ENCODE assay signal across 22 mouse cellular contexts in genomic region chr8:120554466-120555039, GRCm38 (mm10). TPM values are rescaled to one million over a fixed set of nuclear protein-coding genes. Genes with fewer than 3 reads are reported as not detected.
A peak's percentile ranks its signal among the peaks of the same experiment; 100 is the strongest.
DNase-seq lines count a peak whose midpoint lies in the region; ATAC-seq and TF ChIP-seq lines count a peak whose summit lies in the region.
"Had no signal": no experiment of that assay in that cellular context is flagged by ENCODE, and none has a peak within 500 bp of the region (broad histone marks: within the 10 kb centered on the region; RNA-seq: fewer than 3 reads in every experiment).

No protein-coding gene starts in this region.

- no peaks in the 10 kb centered on the region for H3K27me3 ChIP-seq in heart, embryonic 14.5 days (ENCODE audit: control insufficient read depth, insufficient read depth, low read length)
- no peaks in the 10 kb centered on the region for H3K27me3 ChIP-seq in heart, adult 2 months (ENCODE audit: control insufficient read depth, insufficient read depth, low read length)
- no peaks in the 10 kb centered on the region for H3K27me3 ChIP-seq in limb, embryonic 13.5 days
- no peaks in the 10 kb centered on the region for H3K27me3 ChIP-seq in limb, embryonic 10.5 days (ENCODE audit: low read depth, poor library complexity, severe bottlenecking)
- H3K27me3 ChIP-seq: hindbrain, embryonic 15.5 days; midbrain, embryonic 15.5 days; neural tube, embryonic 13.5 days; stomach, embryonic 15.5 days had no signal

- H3K4me2 ChIP-seq in heart, embryonic 14.5 days (ENCODE audit: low read length) = peak overlapping the region; percentile 61; the same call in 1 of the 2 replicates
- no peak overlapping the region for H3K4me2 ChIP-seq in limb, embryonic 13.5 days (replicated peaks)
- H3K4me2 ChIP-seq: hindbrain, embryonic 15.5 days; midbrain, embryonic 15.5 days; neural tube, embryonic 13.5 days; stomach, embryonic 15.5 days had no signal

- TF ChIP-seq EP300 in heart, adult 2 months (IDR thresholded peaks at IDR 0.05; ENCODE audit: insufficient read depth, low read depth, low read length) = no peak

- no peak for ATAC-seq in heart, embryonic 14.5 days (ENCODE audit: insufficient number of reproducible peaks, insufficient read depth, low FRiP score, low read depth)
- ATAC-seq in limb, embryonic 13.5 days (ENCODE audit: low FRiP score, low read depth) = no peak
- ATAC-seq: forebrain, postnatal 0 days; midbrain, embryonic 15.5 days had no signal

- TF ChIP-seq CTCF in gastrocnemius, adult 2 months (IDR thresholded peaks at IDR 0.05) = no peak
- TF ChIP-seq CTCF in heart, adult 2 months (IDR thresholded peaks at IDR 0.05) = no peak

- peaks cover 34% of the 10 kb centered on the region for H3K36me3 ChIP-seq in heart, embryonic 14.5 days (ENCODE audit: control insufficient read depth, insufficient read depth, low read length)
- H3K36me3 ChIP-seq in heart, adult 2 months (ENCODE audit: control insufficient read depth, insufficient read depth, low read length) = no peaks in the 10 kb centered on the region
- peaks cover 10% of the 10 kb centered on the region; the same call in 1 of the 2 replicates for H3K36me3 ChIP-seq in limb, embryonic 13.5 days
- H3K36me3 ChIP-seq in limb, embryonic 10.5 days = peaks cover 39% of the 10 kb centered on the region
- H3K36me3 ChIP-seq: hindbrain, embryonic 15.5 days; midbrain, embryonic 15.5 days had no signal

- H3K4me3 ChIP-seq in gastrocnemius, adult 2 months = peak overlapping the region; percentile 19; the same call in 1 of the 2 replicates
- H3K4me3 ChIP-seq in heart, embryonic 14.5 days (ENCODE audit: control insufficient read depth in 1 of 2, insufficient read depth in 1 of 2, low read depth in 1 of 2, low read length in 2 of 2) = no peak overlapping the region
- no peak overlapping the region for H3K4me3 ChIP-seq in heart, adult 2 months
- no peak overlapping the region for H3K4me3 ChIP-seq in limb, embryonic 13.5 days
- H3K4me3 ChIP-seq in limb, embryonic 10.5 days = no peak overlapping the region
- H3K4me3 ChIP-seq: hindbrain, embryonic 15.5 days; midbrain, embryonic 15.5 days; myocyte; neural tube, embryonic 13.5 days; stomach, embryonic 15.5 days had no signal

- peak; percentile 74 for DNase-seq in gastrocnemius, adult 2 months
- DNase-seq in gastrocnemius, postnatal 10 days = no peak
- DNase-seq in heart, adult 2 months = no peak
- DNase-seq in limb, embryonic 10.5 days (ENCODE audit: low spot score) = no peak
- no peak for DNase-seq in spleen, adult 18-20 months
- DNase-seq: adrenal gland, adult 2 months; cerebellum, adult 11 months; cerebellum, postnatal 14 days; forebrain, postnatal 0 days; kidney, adult 2 months; left cerebral cortex, postnatal 4 days; lung, postnatal 4 days; retina, postnatal 1 day; right cerebral cortex, postnatal 25 days had no signal

- no peaks in the 10 kb centered on the region for H3K9me3 ChIP-seq in heart, embryonic 14.5 days (ENCODE audit: control insufficient read depth, low read length)
- H3K9me3 ChIP-seq in limb, embryonic 13.5 days = no peaks in the 10 kb centered on the region
- no peaks in the 10 kb centered on the region for H3K9me3 ChIP-seq in limb, embryonic 10.5 days (replicated peaks)
- H3K9me3 ChIP-seq: hindbrain, embryonic 15.5 days; midbrain, embryonic 15.5 days; neural tube, embryonic 13.5 days; stomach, embryonic 15.5 days had no signal

- no peak for TF ChIP-seq POLR2A in heart, adult 2 months (IDR thresholded peaks at IDR 0.05; ENCODE audit: insufficient read depth, low read depth, low read length)

- peak overlapping the region; percentile 81 for H3K27ac ChIP-seq in gastrocnemius, adult 2 months
- H3K27ac ChIP-seq in heart, embryonic 14.5 days (replicated peaks in 1 of 2; ENCODE audit: control insufficient read depth in 1 of 2, insufficient read depth in 1 of 2, low read depth in 2 of 2, low read length in 2 of 2) = peak overlapping the region in 1 of 2 experiments; percentile 98; a peak in 2 of 4 replicates
- no peak overlapping the region for H3K27ac ChIP-seq in heart, adult 2 months
- no peak overlapping the region for H3K27ac ChIP-seq in limb, embryonic 13.5 days
- no peak overlapping the region for H3K27ac ChIP-seq in limb, embryonic 10.5 days
- H3K27ac ChIP-seq: hindbrain, embryonic 15.5 days; kidney, postnatal 0 days; midbrain, embryonic 15.5 days; stomach, embryonic 15.5 days had no signal

- H3K4me1 ChIP-seq in heart, embryonic 14.5 days (ENCODE audit: control insufficient read depth in 2 of 2, insufficient read depth in 2 of 2, low read length in 2 of 2) = peaks cover 81 to 99% of the 10 kb centered on the region in 2 experiments
- H3K4me1 ChIP-seq in heart, adult 2 months (ENCODE audit: control insufficient read depth, insufficient read depth, low read length) = peaks cover 5% of the 10 kb centered on the region; the same call in 1 of the 2 replicates
- peaks cover 88% of the 10 kb centered on the region for H3K4me1 ChIP-seq in limb, embryonic 13.5 days
- H3K4me1 ChIP-seq in limb, embryonic 10.5 days = peaks cover 100% of the 10 kb centered on the region

- H3K79me2 ChIP-seq in heart, adult 2 months (replicated peaks; ENCODE audit: control insufficient read depth, insufficient read depth, low read length) = peaks cover 6% of the 10 kb centered on the region

- H3K9ac ChIP-seq in heart, embryonic 14.5 days (ENCODE audit: low read length) = peak overlapping the region; percentile 72; the same call in 1 of the 2 replicates
- H3K9ac ChIP-seq in heart, adult 2 months (ENCODE audit: low read depth, low read length) = no peak overlapping the region
- peak overlapping the region; percentile 43; the same call in 1 of the 2 replicates for H3K9ac ChIP-seq in limb, embryonic 13.5 days
- H3K9ac ChIP-seq: forebrain, postnatal 0 days; hindbrain, embryonic 15.5 days; midbrain, embryonic 15.5 days; stomach, embryonic 15.5 days had no signal

- intact Hi-C loops in gastrocnemius, adult 2 months (cut with DNase I) = no loop called here
- intact Hi-C loops in heart, adult 2 months (cut with DNase I) = no loop called here

- WGBS in heart, embryonic 14.5 days = 85% methylated on average over 18 of the region's 18 CpGs
- 80% methylated on average over 18 of the region's 18 CpGs for WGBS in heart, adult 2 months
- WGBS in limb, embryonic 13.5 days = 93% methylated on average over 18 of the region's 18 CpGs
- 95% methylated on average over 18 of the region's 18 CpGs for WGBS in limb, embryonic 10.5 days

RNA-seq across cellular contexts. Expression of gene Gins2, which starts 34.6 kb away (rescaled TPM):
- total RNA-seq in gastrocnemius, adult 2 months (2021) = under 1 TPM; 0.36 to 0.67 TPM
- total RNA-seq in gastrocnemius, postnatal 10 days (2021) = 1 to 10 TPM; 8.6 to 9.1 TPM
- polyA plus RNA-seq in heart, embryonic 14.5 days (2014; fragmentation: Nextera tagmentation; extraction: Ambion mirVana) = 51.1 and 60.6 TPM in 2 replicates
- total RNA-seq in heart, adult 2 months (2021) = 1 to 10 TPM; 1.1 to 1.5 TPM
- 1.3 and 1.4 TPM in 2 replicates for polyA plus RNA-seq in heart, adult 2 months (2012; rRNA removed)
- 104 and 108 TPM in 2 replicates for polyA plus RNA-seq in limb, embryonic 13.5 days (2015; fragmentation: Nextera tagmentation; extraction: Ambion mirVana)
- 153 and 167 TPM in 2 replicates for polyA plus RNA-seq in limb, embryonic 10.5 days (2016; fragmentation: Nextera tagmentation; extraction: Ambion mirVana)

Comparison
In these comparisons a context has a peak if more than half of its experiments do, and no peak if none do; other contexts are left out.
1. RNA of gene Gins2, which starts 34.6 kb away (polyA plus RNA-seq): 153 to 167 TPM in limb, embryonic 10.5 days, 104 to 108 TPM in limb, embryonic 13.5 days and 51.1 to 60.6 TPM in heart, embryonic 14.5 days; 1.3 to 1.4 TPM in heart, adult 2 months; every median in the first group is over 10 times any median in the second.